Mouse (Mus musculus): ENCODE measurements around the gene Psmd3.

Gene Psmd3

GRCm38 (mm10) chr11:98743655-98744345 lies 61.4 kb downstream of the Psmd3 start:
- DNase-seq (ENCODE audit: low read depth, low spot score): no peak

DNA sequence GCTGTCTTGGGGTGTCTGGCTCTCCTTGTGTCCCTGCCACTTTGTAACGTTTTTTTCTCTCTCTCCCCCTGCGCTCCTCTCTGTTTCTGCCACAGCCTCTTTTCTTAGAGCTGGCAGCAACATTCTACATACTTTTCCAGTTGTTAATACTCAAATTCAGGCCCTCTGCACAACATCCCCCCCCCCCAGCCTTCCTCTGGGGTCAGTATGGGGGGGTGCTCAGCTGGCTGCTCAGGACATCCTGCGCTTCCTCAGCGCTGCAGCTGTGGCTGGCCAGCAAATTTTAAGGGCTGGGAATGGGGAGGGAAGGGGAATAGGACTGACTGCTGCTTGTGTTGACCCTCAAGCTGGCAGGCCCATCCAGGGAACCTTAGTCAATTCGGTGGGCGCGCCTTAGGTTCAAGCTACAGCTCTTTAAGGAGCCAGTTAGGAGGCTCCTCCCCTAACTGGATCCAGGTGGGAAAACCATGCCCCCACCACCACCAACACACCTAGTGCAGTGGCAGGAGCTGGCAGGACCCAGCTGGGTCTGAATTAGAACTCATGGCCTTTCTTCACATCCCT lies 62.2 kb downstream of the Psmd3 start:
- no peak for DNase-seq (ENCODE audit: low read depth, low spot score)

All from R1 (cell line).